Mouse (Mus musculus) NIH3T3 (cell line): ENCODE results near the gene Glt1d1.

ENCODE experiments used
- DNase-seq: peaks from one replicate; pipeline ENCODE4 v3.0.0-alpha.2; 2012; ENCODE audit warnings: low read depth

Gene Glt1d1

GRCm38 (mm10) chr5:127632167-127633145 lies at the start of gene Glt1d1, which contains the start of gene Slc15a4:
Gene Glt1d1, plus strand, starts transcription at chr5:127632262.
Gene Slc15a4, minus strand, starts transcription at chr5:127632897.
- DNase-seq, result no peak

GRCm38 (mm10) chr5:127583658-127584057 lies 48.4 kb upstream of the Glt1d1 start:
- peak; percentile 13 for DNase-seq

GRCm38 (mm10) chr5:127587854-127588253 lies 44.2 kb upstream of the Glt1d1 start:
- DNase-seq, result peak; percentile 9

- DNase-seq, result no peak
These were observed 39.7 kb upstream of the Glt1d1 start for GRCm38 (mm10) chr5:127592406-127592805.

- peak; percentile 44 for DNase-seq
These were observed 39.2 kb upstream of the Glt1d1 start for GRCm38 (mm10) chr5:127592854-127593253.

GRCm38 (mm10) chr5:127595676-127596075 lies 36.4 kb upstream of the Glt1d1 start:
- no peak for DNase-seq

- DNase-seq, result no peak
These were observed 35.2 kb upstream of the Glt1d1 start for GRCm38 (mm10) chr5:127596862-127597261.

GRCm38 (mm10) chr5:127602996-127603395 lies 29.1 kb upstream of the Glt1d1 start:
- DNase-seq, result no peak

- no peak for DNase-seq
These were observed 24.6 kb upstream of the Glt1d1 start for GRCm38 (mm10) chr5:127607507-127607906.

GRCm38 (mm10) chr5:127609191-127609714 lies 22.8 kb upstream of the Glt1d1 start:
- no peak for DNase-seq

- DNase-seq, result peak; percentile 81
These were observed 21.1 kb upstream of the Glt1d1 start for GRCm38 (mm10) chr5:127610787-127611509.

- no peak for DNase-seq
These were observed 20.2 kb upstream of the Glt1d1 start for GRCm38 (mm10) chr5:127611881-127612280.

GRCm38 (mm10) chr5:127612397-127612796 lies 19.7 kb upstream of the Glt1d1 start:
- no peak for DNase-seq

- DNase-seq, result peak; percentile 25
These were observed 16.6 kb upstream of the Glt1d1 start for GRCm38 (mm10) chr5:127615459-127615858.

- DNase-seq, result peak; percentile 19
These were observed 15.9 kb upstream of the Glt1d1 start for GRCm38 (mm10) chr5:127616151-127616550.

GRCm38 (mm10) chr5:127616884-127617635 lies 15.0 kb upstream of the Glt1d1 start:
- DNase-seq, result peak; percentile 99

- DNase-seq, result no peak
These were observed 13.2 kb upstream of the Glt1d1 start for GRCm38 (mm10) chr5:127618834-127619233.

- peak; percentile 14 for DNase-seq
These were observed 11.7 kb upstream of the Glt1d1 start for GRCm38 (mm10) chr5:127620371-127620770.

- DNase-seq, result no peak
These were observed 11.0 kb upstream of the Glt1d1 start for GRCm38 (mm10) chr5:127621108-127621507.

GRCm38 (mm10) chr5:127624427-127625213 lies 7.4 kb upstream of the Glt1d1 start:
- no peak for DNase-seq

- DNase-seq, result no peak
These were observed 4.8 kb upstream of the Glt1d1 start for GRCm38 (mm10) chr5:127627242-127627641.
